Mouse (Mus musculus) right cerebral cortex, postnatal 36 days (tissue): ENCODE measurements around the gene Apc2.
"Not testable (repeated sequence)": the region's sequence is repeated elsewhere in the genome, so short reads cannot be mapped to it uniquely, and the experiment has no call there.

Source experiments
- DNase-seq, 2 experiments: peaks; one replicate each; pipeline ENCODE4 v3.0.0; 2022; ENCODE audit warnings: low spot score in 2 of 2, mixed read lengths in 1 of 2

Gene Apc2

GRCm38 (mm10) chr10:80342749-80343424 is 47.1 kb downstream of the Apc2 start:
- no peak for DNase-seq

- DNase-seq: no peak
Measured at GRCm38 (mm10) chr10:80343425-80343895, 47.7 kb downstream of the Apc2 start.

GRCm38 (mm10) chr10:80344131-80344661 is 48.4 kb downstream of the Apc2 start:
- DNase-seq: no peak

GRCm38 (mm10) chr10:80345122-80345521 is 49.3 kb downstream of the Apc2 start:
- DNase-seq: no peak

GRCm38 (mm10) chr10:80345929-80346328 is 50.2 kb downstream of the Apc2 start:
- not testable (repeated sequence) for DNase-seq

- no peak for DNase-seq
Measured at GRCm38 (mm10) chr10:80347514-80347967, 51.8 kb downstream of the Apc2 start.

- no peak for DNase-seq
Measured at GRCm38 (mm10) chr10:80348244-80348781, 52.5 kb downstream of the Apc2 start, which contains the start of gene Adamtsl5. Gene Adamtsl5 (minus strand): TSS chr10:80348412.

- no peak for DNase-seq
Measured at GRCm38 (mm10) chr10:80348981-80349380, 53.2 kb downstream of the Apc2 start.

- DNase-seq: peak; percentile 59 to 68
Measured at GRCm38 (mm10) chr10:80350292-80350691, 54.5 kb downstream of the Apc2 start.

GRCm38 (mm10) chr10:80351896-80352295 is 56.1 kb downstream of the Apc2 start:
- no peak for DNase-seq

GRCm38 (mm10) chr10:80352727-80353126 is 57.0 kb downstream of the Apc2 start:
- DNase-seq: no peak

- DNase-seq: no peak
Measured at GRCm38 (mm10) chr10:80355431-80355830, 59.7 kb downstream of the Apc2 start.

- no peak for DNase-seq
Measured at GRCm38 (mm10) chr10:80356001-80356682, 60.4 kb downstream of the Apc2 start, which contains the start of gene Plk5. Gene Plk5 (plus strand): TSS chr10:80356459.

GRCm38 (mm10) chr10:80356737-80357136 is 61.0 kb downstream of the Apc2 start:
- DNase-seq: no peak

GRCm38 (mm10) chr10:80357336-80357735 is 61.6 kb downstream of the Apc2 start:
- no peak for DNase-seq

GRCm38 (mm10) chr10:80357994-80358639 is 62.3 kb downstream of the Apc2 start:
- no peak for DNase-seq

- no peak for DNase-seq
Measured at GRCm38 (mm10) chr10:80363734-80364133, 68.0 kb downstream of the Apc2 start.

GRCm38 (mm10) chr10:80365736-80366135 is 70.0 kb downstream of the Apc2 start:
- DNase-seq: no peak
